Comparison of ENCODE assay signal across 10 mouse cellular contexts in the genomic region with DNA sequence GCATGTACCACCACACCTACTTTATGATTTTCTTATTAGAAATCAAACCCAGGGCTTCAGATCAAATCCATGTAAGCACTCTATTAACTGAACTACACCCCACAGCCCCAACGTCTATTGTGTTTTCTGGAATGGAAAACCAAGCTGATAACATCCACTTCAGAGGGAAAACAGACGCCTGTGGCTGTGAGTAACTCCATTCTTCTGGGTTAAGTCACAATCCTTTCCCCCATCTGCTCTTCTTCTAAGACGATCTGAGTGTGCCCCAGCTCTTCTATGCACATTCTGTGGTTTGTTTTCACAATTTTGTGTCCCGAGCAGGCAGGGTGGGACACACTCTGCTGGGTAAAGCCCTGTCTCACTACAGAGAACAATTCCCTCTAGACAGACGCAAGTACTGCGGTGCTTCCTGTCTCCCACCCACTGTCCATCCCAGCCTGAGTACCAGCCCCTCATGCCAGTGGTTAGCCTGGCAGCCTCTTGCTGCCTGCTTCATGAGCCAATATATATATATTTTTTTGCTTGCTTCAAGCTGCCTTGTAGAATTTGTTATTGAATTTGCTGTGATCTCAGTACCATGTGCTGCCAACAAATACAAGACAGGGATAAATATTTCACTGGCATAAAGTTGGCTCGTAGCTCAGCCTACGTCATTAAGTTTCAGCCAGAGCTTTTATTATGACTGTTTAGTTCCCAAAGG.
A peak's percentile ranks its signal among the peaks of the same experiment; 100 is the strongest.
DNase-seq lines count a peak whose midpoint lies in the region; ATAC-seq and TF ChIP-seq lines count a peak whose summit lies in the region.
"Had no signal": no experiment of that assay in that cellular context is flagged by ENCODE, and none has a peak within 500 bp of the region (broad histone marks: within the 10 kb centered on the region; RNA-seq: fewer than 3 reads in every experiment).

No protein-coding gene starts in this region.

- no peaks in the 10 kb centered on the region for H3K27me3 ChIP-seq in hindbrain, postnatal 0 days (ENCODE audit: insufficient read depth, low read length)
- no peaks in the 10 kb centered on the region for H3K27me3 ChIP-seq in hindbrain, embryonic 10.5 days (ENCODE audit: insufficient read depth, poor library complexity, severe bottlenecking)
- H3K27me3 ChIP-seq in Patski, result no peaks in the 10 kb centered on the region
- H3K27me3 ChIP-seq in liver, postnatal 0 days (ENCODE audit: insufficient read depth, low read length), result no peaks in the 10 kb centered on the region

- H3K4me1 ChIP-seq in hindbrain, postnatal 0 days (ENCODE audit: insufficient read depth, low read length), result no peaks in the 10 kb centered on the region
- H3K4me1 ChIP-seq in hindbrain, embryonic 10.5 days (replicated peaks), result no peaks in the 10 kb centered on the region
- peaks cover 3% of the 10 kb centered on the region for H3K4me1 ChIP-seq in lung, adult 2 months (ENCODE audit: control insufficient read depth, insufficient read depth, low read length)
- H3K4me1 ChIP-seq in liver, postnatal 0 days (ENCODE audit: insufficient read depth), result no peaks in the 10 kb centered on the region

- H3K9ac ChIP-seq in hindbrain, postnatal 0 days (replicated peaks; ENCODE audit: low read length), result no peak overlapping the region
- H3K9ac ChIP-seq in liver, postnatal 0 days (replicated peaks), result no peak overlapping the region

- TF ChIP-seq CTCF in hindbrain, postnatal 0 days (IDR thresholded peaks at IDR 0.05; ENCODE audit: low read depth), result no peak
- no peak for TF ChIP-seq CTCF in Patski (IDR thresholded peaks at IDR 0.05)
- no peak for TF ChIP-seq CTCF in lung, adult 2 months (IDR thresholded peaks at IDR 0.05; ENCODE audit: insufficient read depth, low read length)
- TF ChIP-seq CTCF in liver, postnatal 0 days (IDR thresholded peaks at IDR 0.05; ENCODE audit: low read depth), result no peak

- CTCF ChIA-PET in Patski (lab: Charles Lee), result interaction anchor here (0.8 to 1.2 kb wide), 2 partner anchors 34 to 62 kb away, joined by 3 to 4 read pairs; no protein-coding TSS in a partner anchor

- H3K36me3 ChIP-seq in hindbrain, postnatal 0 days (ENCODE audit: insufficient read depth, low read length), result no peaks in the 10 kb centered on the region
- H3K36me3 ChIP-seq in hindbrain, embryonic 10.5 days, result no peaks in the 10 kb centered on the region
- no peaks in the 10 kb centered on the region for H3K36me3 ChIP-seq in liver, postnatal 0 days (replicated peaks; ENCODE audit: insufficient read depth, low read length)

- TF ChIP-seq POLR2A in lung, adult 2 months (IDR thresholded peaks at IDR 0.05; ENCODE audit: borderline replicate concordance, extremely low read depth, low read depth, low read length), result no peak

- 53% methylated on average over 8 of the region's 8 CpGs for WGBS in hindbrain, postnatal 0 days
- 82% methylated on average over 8 of the region's 8 CpGs for WGBS in hindbrain, embryonic 10.5 days
- WGBS in lung, adult 2 months, result 35% methylated on average over 8 of the region's 8 CpGs
- 55% methylated on average over 8 of the region's 8 CpGs for WGBS in liver, postnatal 0 days (ENCODE audit: insufficient replicate concordance)

- peak; percentile 17 for DNase-seq in hindbrain, postnatal 0 days (ENCODE audit: low spot score)
- no peak for DNase-seq in hindbrain, embryonic 10.5 days (ENCODE audit: low spot score)
- peak; percentile 62 for DNase-seq in Patski (ENCODE audit: low read depth, low spot score)
- peak; percentile 50 for DNase-seq in gonadal fat pad, adult 2 months (ENCODE audit: low read depth)
- peak; percentile 10 for DNase-seq in lung, adult 2 months
- no peak for DNase-seq in right cerebral cortex, adult 18-20 months
- DNase-seq in liver, postnatal 0 days, result no peak
- no peak for DNase-seq in spleen, postnatal 10 days (ENCODE audit: low spot score in 2 of 2)
- DNase-seq: right cerebral cortex, postnatal 25 days had no signal

- H3K9me3 ChIP-seq in hindbrain, postnatal 0 days (ENCODE audit: low read length), result no peaks in the 10 kb centered on the region
- H3K9me3 ChIP-seq in hindbrain, embryonic 10.5 days, result no peaks in the 10 kb centered on the region
- no peaks in the 10 kb centered on the region for H3K9me3 ChIP-seq in liver, postnatal 0 days (ENCODE audit: low read length)

- no peak overlapping the region for H3K4me3 ChIP-seq in hindbrain, postnatal 0 days (ENCODE audit: low read length)
- no peak overlapping the region for H3K4me3 ChIP-seq in hindbrain, embryonic 10.5 days
- no peak overlapping the region for H3K4me3 ChIP-seq in lung, adult 2 months (replicated peaks; ENCODE audit: extremely low read depth, low read depth, low read length)
- no peak overlapping the region for H3K4me3 ChIP-seq in liver, postnatal 0 days (ENCODE audit: low read depth, low read length)

- ATAC-seq in hindbrain, postnatal 0 days, result 0 out of 2 replicates have a peak, but pooled peaks have one; percentile 45
- peak; percentile 82 for ATAC-seq in Patski
- ATAC-seq in liver, postnatal 0 days, result no peak

- no peak for TF ChIP-seq EP300 in liver, postnatal 0 days (IDR thresholded peaks at IDR 0.05; ENCODE audit: low read depth)

- H3K4me2 ChIP-seq in hindbrain, postnatal 0 days (ENCODE audit: low read depth, low read length), result no peak overlapping the region
- no peak overlapping the region for H3K4me2 ChIP-seq in liver, postnatal 0 days (ENCODE audit: low read depth, low read length)
- H3K4me2 ChIP-seq: midbrain, embryonic 11.5 days had no signal

- POLR2A ChIA-PET in Patski (lab: Charles Lee), result interaction anchor here (1.6 kb wide), 1 partner anchor 66 kb away, joined by 3 read pairs; no protein-coding TSS in a partner anchor

- no peak overlapping the region for H3K27ac ChIP-seq in hindbrain, postnatal 0 days
- H3K27ac ChIP-seq in hindbrain, embryonic 10.5 days, result no peak overlapping the region
- no peak overlapping the region for H3K27ac ChIP-seq in liver, postnatal 0 days (ENCODE audit: low read depth)

- in situ Hi-C loops in Patski (cut with MboI; ENCODE audit: low pct_unique_long_range_greater_than_20kb), result no loop called here

Comparison
In these comparisons a context has a peak if more than half of its experiments do, and no peak if none do; other contexts are left out.
1. DNase-seq: peak in hindbrain, postnatal 0 days (single experiment), Patski (single experiment), gonadal fat pad, adult 2 months (single experiment) and lung, adult 2 months (single experiment); none in hindbrain, embryonic 10.5 days (single experiment), right cerebral cortex, adult 18-20 months (single experiment), liver, postnatal 0 days (single experiment) and spleen, postnatal 10 days (0 of 2).